Mouse (Mus musculus) heart, postnatal 0 days (tissue): ENCODE data around the gene Pde2a.

Experiments
- CTCF ChIP-seq: IDR thresholded peaks from 2 replicates; pipeline ENCODE4 v1.5.1; 2016; ENCODE audit warnings: antibody characterized with exemption, control low read depth, low read depth
- EP300 ChIP-seq: IDR thresholded peaks from 2 replicates; pipeline ENCODE4 v1.6.1; 2016; ENCODE audit warnings: antibody characterized with exemption, low read depth

DNA sequence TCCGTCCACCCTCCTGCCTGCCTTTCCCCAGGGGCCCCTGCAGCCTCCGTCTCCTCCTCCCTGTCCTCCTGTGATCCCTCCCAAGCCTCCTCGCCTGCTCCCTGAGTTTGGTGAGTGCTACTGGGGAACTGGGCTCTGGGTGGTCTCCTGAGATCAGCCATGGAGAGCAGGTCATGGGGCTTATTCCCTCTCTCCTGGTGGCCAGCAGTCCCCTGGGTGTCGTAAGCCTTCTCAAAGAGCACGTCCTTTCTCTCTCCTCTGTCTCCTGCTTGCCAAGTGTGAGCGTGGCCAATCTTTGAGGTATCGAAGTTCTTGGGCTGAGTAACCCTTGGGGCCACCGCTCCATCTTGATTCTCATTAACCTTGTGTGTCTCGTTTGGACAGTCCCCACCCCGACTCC is 36.6 kb upstream of the Pde2a start:
- no peak for TF ChIP-seq EP300
- no peak for TF ChIP-seq CTCF
